Mouse (Mus musculus) hindbrain, embryonic 16.5 days (tissue): ENCODE measurements at regions not wholly inside any gene's neighbourhood (a gene's known extent, or its start where the extent isn't known, plus 50 kb on each side); places are given as distances from the start of the nearest gene placed in this dataset.

Source experiments
- ATAC-seq: fragments of 200-750 bp; cut with Nextera tagmentation; 2 replicates; pipeline ENCODE4 v1.8.0; 2017; ENCODE audit warnings: moderate TSS enrichment, moderate library complexity
- H3K27ac ChIP-seq: fragments of 300-500 bp; sonication (generic); 2 replicates; pipeline ENCODE4 v1.5.1; 2014; ENCODE audit warnings: low read depth, mild to moderate bottlenecking, control low read depth, low read length, moderate library complexity
- H3K27me3 ChIP-seq: fragments of 300-500 bp; sonication (generic); replicated peaks from 2 replicates; pipeline ENCODE4 v1.6.1; 2014; ENCODE audit warnings: low read length; ENCODE audit not compliant: control insufficient read depth, insufficient read depth
- H3K36me3 ChIP-seq: fragments of 300-500 bp; sonication (generic); 2 replicates; pipeline ENCODE4 v1.6.1; 2014; ENCODE audit warnings: mild to moderate bottlenecking, low read length, moderate library complexity, mixed read lengths; ENCODE audit not compliant: control insufficient read depth, insufficient read depth
- H3K4me1 ChIP-seq: fragments of 300-500 bp; sonication (generic); 2 replicates; pipeline ENCODE4 v1.6.1; 2014; ENCODE audit warnings: low read depth, low read length; ENCODE audit not compliant: control insufficient read depth, insufficient read depth
- H3K4me2 ChIP-seq: fragments of 300-500 bp; sonication (generic); 2 replicates; pipeline ENCODE4 v1.6.1; 2014; ENCODE audit warnings: mild to moderate bottlenecking, low read length, control low read depth, moderate library complexity
- H3K4me3 ChIP-seq: fragments of 300-500 bp; sonication (generic); 2 replicates; pipeline ENCODE4 v1.5.1; 2014; ENCODE audit warnings: mild to moderate bottlenecking, low read length, control low read depth, moderate library complexity
- H3K9ac ChIP-seq: fragments of 300-500 bp; sonication (generic); 2 replicates; pipeline ENCODE4 v1.6.1; 2014; ENCODE audit warnings: low read depth, mild to moderate bottlenecking, control low read depth, low read length, moderate library complexity
- H3K9me3 ChIP-seq: fragments of 300-500 bp; sonication (generic); 2 replicates; pipeline ENCODE4 v1.6.1; 2014; ENCODE audit warnings: mild to moderate bottlenecking, low read length, moderate library complexity; ENCODE audit not compliant: control insufficient read depth
- WGBS: fragments of 180-500 bp; shearing (Covaris S2); extraction: QIAGEN DNeasy Blood & Tissue Kit; methylation state at CpG from one replicate; pipeline ENCODE4 v1.1.7; 2014; 5-methylcytosine and 5-hydroxymethylcytosine counted together

- Histone ChIP-seq H3K4me3 (no peak overlapping the region), H3K4me1 (no peaks in the 10 kb centered on the region), H3K9ac (no peak overlapping the region), H3K9me3 (no peaks in the 10 kb centered on the region), H3K4me2 (no peak overlapping the region), H3K27me3 (no peaks in the 10 kb centered on the region), H3K27ac (no peak overlapping the region), H3K36me3 (no peaks in the 10 kb centered on the region)
- ATAC-seq, result no peak
- WGBS, result 28% methylated on average over 3 of the region's 3 CpGs
Observed at GRCm38 (mm10) chr9:94191083-94191482, 346.8 kb downstream of the 1190002N15Rik start.

- Histone ChIP-seq H3K9me3 (no peaks in the 10 kb centered on the region), H3K4me1 (no peaks in the 10 kb centered on the region), H3K4me3 (no peak overlapping the region), H3K27me3 (no peaks in the 10 kb centered on the region), H3K27ac (no peak overlapping the region), H3K36me3 (no peaks in the 10 kb centered on the region), H3K9ac (no peak overlapping the region), H3K4me2 (no peak overlapping the region)
- 45% methylated on average over 2 of the region's 2 CpGs for WGBS
- ATAC-seq, result no peak
Observed at GRCm38 (mm10) chr9:94189872-94190800, 347.7 kb downstream of the 1190002N15Rik start.

- H3K4me3 ChIP-seq, result no peak overlapping the region
- no peak overlapping the region for H3K4me2 ChIP-seq
- H3K36me3 ChIP-seq, result no peaks in the 10 kb centered on the region
- no peaks in the 10 kb centered on the region for H3K4me1 ChIP-seq
- no peaks in the 10 kb centered on the region; the same call in 1 of the 2 replicates for H3K9me3 ChIP-seq
- H3K27me3 ChIP-seq, result no peaks in the 10 kb centered on the region
- no peak for ATAC-seq
- no peak overlapping the region for H3K27ac ChIP-seq
- no peak overlapping the region for H3K9ac ChIP-seq
Observed at GRCm38 (mm10) chr9:94188124-94188523, 349.8 kb downstream of the 1190002N15Rik start.

GRCm38 (mm10) chr9:94169905-94170612, 367.8 kb downstream of the 1190002N15Rik start:
- Histone ChIP-seq H3K9ac (no peak overlapping the region), H3K9me3 (no peaks in the 10 kb centered on the region), H3K4me2 (no peak overlapping the region), H3K27ac (no peak overlapping the region), H3K4me3 (no peak overlapping the region), H3K4me1 (no peaks in the 10 kb centered on the region), H3K36me3 (no peaks in the 10 kb centered on the region), H3K27me3 (no peaks in the 10 kb centered on the region)
- 41% methylated on average over 2 of the region's 2 CpGs for WGBS
- ATAC-seq, result no peak

GRCm38 (mm10) chr9:94163671-94164070, 374.2 kb downstream of the 1190002N15Rik start:
- Histone ChIP-seq H3K4me3 (no peak overlapping the region), H3K9me3 (no peaks in the 10 kb centered on the region), H3K27me3 (no peaks in the 10 kb centered on the region), H3K9ac (no peak overlapping the region), H3K4me2 (no peak overlapping the region), H3K4me1 (no peaks in the 10 kb centered on the region), H3K36me3 (no peaks in the 10 kb centered on the region), H3K27ac (no peak overlapping the region)
- 92% methylated on average over 1 of the region's 1 CpGs for WGBS
- no peak for ATAC-seq

- 79% methylated on average over 2 of the region's 2 CpGs for WGBS
- H3K27me3 ChIP-seq, result no peaks in the 10 kb centered on the region
Observed at GRCm38 (mm10) chr9:94155581-94155980, 382.3 kb downstream of the 1190002N15Rik start.

GRCm38 (mm10) chr9:94148474-94148873, 389.4 kb downstream of the 1190002N15Rik start:
- H3K27me3 ChIP-seq, result no peaks in the 10 kb centered on the region
- H3K27ac ChIP-seq, result no peak overlapping the region
- no peaks in the 10 kb centered on the region for H3K36me3 ChIP-seq
- no peaks in the 10 kb centered on the region for H3K4me1 ChIP-seq
- H3K4me2 ChIP-seq, result no peak overlapping the region
- H3K9ac ChIP-seq, result no peak overlapping the region
- WGBS, result 88% methylated on average over 1 of the region's 1 CpGs
- H3K4me3 ChIP-seq, result no peak overlapping the region
- H3K9me3 ChIP-seq, result no peaks in the 10 kb centered on the region
- ATAC-seq, result no peak

More at GRCm38 (mm10) chr9:94155581-94155980, 382.3 kb downstream of the 1190002N15Rik start:
- H3K36me3 ChIP-seq, result no peaks in the 10 kb centered on the region
- H3K9me3 ChIP-seq, result no peaks in the 10 kb centered on the region
- no peak overlapping the region for H3K27ac ChIP-seq
- H3K4me1 ChIP-seq, result no peaks in the 10 kb centered on the region
- no peak overlapping the region for H3K4me2 ChIP-seq
- no peak overlapping the region for H3K4me3 ChIP-seq
- no peak for ATAC-seq
- no peak overlapping the region for H3K9ac ChIP-seq

GRCm38 (mm10) chr9:94146787-94147186, 391.1 kb downstream of the 1190002N15Rik start:
- H3K27me3 ChIP-seq, result no peaks in the 10 kb centered on the region
- no peaks in the 10 kb centered on the region for H3K9me3 ChIP-seq
- H3K9ac ChIP-seq, result no peak overlapping the region
- WGBS, result 91% methylated on average over 3 of the region's 3 CpGs
- H3K4me3 ChIP-seq, result no peak overlapping the region
- no peak for ATAC-seq
- H3K36me3 ChIP-seq, result no peaks in the 10 kb centered on the region
- H3K27ac ChIP-seq, result no peak overlapping the region
- no peak overlapping the region for H3K4me2 ChIP-seq
- H3K4me1 ChIP-seq, result no peaks in the 10 kb centered on the region

GRCm38 (mm10) chr9:94136444-94136843, 401.4 kb downstream of the 1190002N15Rik start:
- no peaks in the 10 kb centered on the region for H3K9me3 ChIP-seq
- WGBS, result 79% methylated on average over 1 of the region's 1 CpGs
- H3K27ac ChIP-seq, result no peak overlapping the region
- no peak overlapping the region for H3K4me3 ChIP-seq
- H3K4me2 ChIP-seq, result no peak overlapping the region
- H3K4me1 ChIP-seq, result no peaks in the 10 kb centered on the region
- no peaks in the 10 kb centered on the region for H3K36me3 ChIP-seq
- ATAC-seq, result no peak
- H3K27me3 ChIP-seq, result no peaks in the 10 kb centered on the region
- no peak overlapping the region for H3K9ac ChIP-seq
